Mouse (Mus musculus) ES-CJ7 (cell line): Measurements from ENCODE around the gene H2al1g.
A peak's percentile ranks its signal among the peaks of the same experiment; 100 is the strongest.
"Not testable (repeated sequence)": the region's sequence is repeated elsewhere in the genome, so short reads cannot be mapped to it uniquely, and the experiment has no call there.

Source experiments
- DNase-seq: peaks from one replicate; pipeline ENCODE4 v3.0.0; 2011; ENCODE audit warnings: low read depth, low spot score

The H2al1g gene

DNA sequence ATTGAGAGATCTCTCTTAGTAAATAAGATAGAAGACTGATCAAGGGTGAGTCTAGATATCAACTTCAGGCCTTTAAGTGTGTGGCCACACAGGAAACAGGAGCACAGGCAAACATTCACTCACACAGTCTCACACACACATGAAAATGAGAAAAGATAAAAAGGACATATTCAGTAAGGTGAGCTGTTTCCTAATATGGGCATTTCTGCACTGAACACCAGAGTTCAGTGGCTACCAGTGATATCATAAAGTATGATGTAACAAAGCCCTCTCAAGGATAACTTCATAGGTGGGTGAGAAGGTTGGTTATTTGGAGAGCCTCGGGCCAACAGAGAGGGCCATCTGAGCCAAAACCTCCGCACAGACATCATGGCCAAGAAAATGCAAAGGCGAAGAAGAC lies at the start of gene H2al1g:
Gene H2al1g (plus strand): TSS at position 301 of the 400 bp plus-strand sequence.
- not testable (repeated sequence) for DNase-seq

DNA sequence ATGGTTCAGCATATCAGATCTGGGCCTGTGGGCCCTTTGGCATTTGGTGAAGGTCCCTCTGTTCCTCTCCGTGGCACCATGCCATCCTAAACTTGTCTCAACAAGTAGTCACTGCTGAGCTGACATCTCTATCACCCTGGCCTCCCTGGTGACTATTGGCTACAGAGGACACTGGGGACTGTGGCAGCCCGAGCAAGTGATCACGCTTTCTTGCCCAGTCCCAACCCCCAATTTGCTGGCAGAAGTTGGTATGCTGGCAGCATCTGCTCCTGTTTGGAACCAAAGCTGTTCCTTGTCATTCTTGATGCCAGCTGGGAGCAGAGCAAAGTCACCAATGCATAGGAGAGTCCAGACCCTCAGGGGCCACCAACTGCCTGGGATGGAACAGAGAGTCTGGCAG lies 49.0 kb upstream of the H2al1g start:
- no peak for DNase-seq

DNA sequence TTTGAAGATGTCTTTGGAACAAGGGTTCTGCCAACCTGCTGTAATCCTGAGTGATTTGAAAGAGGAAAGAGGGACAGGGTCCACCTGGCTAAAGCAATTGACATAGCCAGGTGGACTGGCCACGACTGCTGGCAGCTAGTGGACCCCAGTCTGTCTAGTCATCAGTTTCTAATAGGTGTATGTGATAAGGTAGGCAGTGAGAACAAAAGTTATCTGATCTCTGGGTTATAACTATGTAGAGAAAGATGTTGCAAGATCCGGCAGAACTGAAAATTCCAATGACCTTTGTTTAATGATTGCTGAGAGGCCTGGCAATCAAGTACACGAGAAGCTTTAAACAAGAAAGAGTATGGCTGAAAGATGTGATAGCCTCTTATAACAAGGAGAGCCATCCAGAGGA lies 44.9 kb upstream of the H2al1g start:
- DNase-seq: no peak

DNA sequence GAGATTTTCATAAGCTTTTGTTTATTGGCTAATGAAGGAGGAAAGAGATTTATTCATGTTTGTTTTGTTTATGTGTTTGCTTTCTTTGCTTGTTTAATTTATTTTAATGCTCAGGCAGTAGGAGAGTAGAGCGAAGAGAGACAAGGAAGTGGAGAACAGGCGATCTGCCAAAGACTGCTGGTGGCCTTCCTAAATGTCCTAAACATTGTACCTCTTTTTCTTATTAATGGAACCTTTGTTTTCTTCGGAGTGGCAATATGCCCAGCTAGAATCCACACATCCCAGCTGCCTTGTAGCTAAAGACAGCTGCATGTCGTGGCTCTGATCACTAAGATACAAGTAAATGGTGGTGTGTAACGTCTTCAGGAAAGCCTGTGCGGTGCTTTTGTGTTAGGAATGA lies 41.0 kb upstream of the H2al1g start:
- no peak for DNase-seq

DNA sequence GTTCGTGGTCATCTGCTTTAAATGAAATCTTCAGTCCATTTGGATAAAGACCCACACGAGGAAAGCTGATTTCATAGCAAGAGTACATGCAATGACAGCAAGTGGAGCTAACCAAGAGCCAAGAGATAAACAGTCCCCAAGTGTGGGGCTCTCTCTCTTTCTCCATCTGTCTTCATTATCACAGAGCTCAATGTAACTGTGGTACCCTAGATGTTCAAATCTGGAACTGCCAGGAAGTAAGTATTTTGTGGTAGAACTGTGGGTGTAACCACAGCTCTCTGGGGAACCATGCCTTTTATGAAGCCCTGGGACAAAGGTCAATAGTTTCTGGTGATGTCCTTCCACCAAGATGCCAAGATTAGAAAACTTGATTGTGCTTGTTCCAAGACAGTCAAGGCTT lies 37.3 kb upstream of the H2al1g start:
- no peak for DNase-seq

DNA sequence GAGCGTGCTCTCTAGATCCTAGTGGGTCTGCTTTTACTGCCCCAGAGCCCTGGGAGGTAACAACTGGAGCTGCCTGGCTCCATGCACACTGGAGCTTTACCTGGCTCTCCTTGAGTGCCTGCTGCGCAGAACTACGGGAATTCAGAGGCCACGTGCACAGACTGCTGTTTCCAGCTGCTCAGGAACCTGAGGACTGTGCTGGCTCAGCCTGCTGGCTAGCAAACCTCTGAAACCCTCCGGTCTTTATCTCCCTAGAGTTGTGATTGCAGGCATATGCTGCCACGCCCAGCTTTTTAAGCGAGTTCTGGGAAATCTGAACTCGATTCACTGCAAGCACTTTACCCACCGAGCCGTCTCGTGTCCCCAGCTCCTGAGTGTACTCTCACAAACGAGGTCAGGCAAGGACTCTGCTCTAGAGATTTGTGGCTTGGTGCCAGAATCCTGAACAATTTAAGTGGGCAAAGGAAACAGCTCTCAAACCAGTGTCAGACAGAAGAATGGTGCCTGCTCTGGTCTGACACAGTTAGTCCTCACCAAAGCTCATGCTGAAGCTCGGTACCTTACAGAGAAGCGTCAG lies 29.7 kb upstream of the H2al1g start:
- peak; percentile 2 for DNase-seq

DNA sequence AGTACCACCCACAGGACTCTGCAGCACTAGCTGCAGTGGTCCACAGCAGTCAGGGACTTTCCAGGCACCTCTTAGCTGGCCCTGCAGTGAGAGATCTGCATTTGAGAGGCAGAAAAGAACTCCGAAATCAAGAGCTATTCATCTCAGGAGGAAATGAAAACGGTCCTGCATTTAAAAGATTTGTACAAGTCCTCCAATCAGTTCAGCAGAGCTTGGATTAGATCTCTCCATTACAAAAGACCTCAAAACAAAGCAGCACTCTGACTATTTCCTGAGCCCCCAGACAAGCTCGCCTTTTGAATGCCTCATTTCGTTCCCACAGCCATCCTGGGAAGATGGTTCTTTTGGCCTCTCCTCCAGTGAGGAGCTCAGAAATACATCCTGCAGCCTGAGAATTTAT lies 28.8 kb upstream of the H2al1g start:
- DNase-seq: peak; percentile 70

DNA sequence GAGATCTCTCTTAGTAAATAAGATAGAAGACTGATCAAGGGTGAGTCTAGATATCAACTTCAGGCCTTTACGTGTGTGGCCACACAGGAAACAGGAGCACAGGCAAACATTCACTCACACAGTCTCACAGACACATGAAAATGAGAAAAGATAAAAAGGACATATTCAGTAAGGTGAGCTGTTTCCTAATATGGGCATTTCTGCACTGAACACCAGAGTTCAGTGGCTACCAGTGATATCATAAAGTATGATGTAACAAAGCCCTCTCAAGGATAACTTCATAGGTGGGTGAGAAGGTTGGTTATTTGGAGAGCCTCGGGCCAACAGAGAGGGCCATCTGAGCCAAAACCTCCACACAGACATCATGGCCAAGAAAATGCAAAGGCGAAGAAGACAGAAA lies 19.1 kb upstream of the H2al1g start, which contains the start of gene H2al1a:
Gene H2al1a (plus strand): TSS at position 301 of the 400 bp plus-strand sequence.
- not testable (repeated sequence) for DNase-seq

DNA sequence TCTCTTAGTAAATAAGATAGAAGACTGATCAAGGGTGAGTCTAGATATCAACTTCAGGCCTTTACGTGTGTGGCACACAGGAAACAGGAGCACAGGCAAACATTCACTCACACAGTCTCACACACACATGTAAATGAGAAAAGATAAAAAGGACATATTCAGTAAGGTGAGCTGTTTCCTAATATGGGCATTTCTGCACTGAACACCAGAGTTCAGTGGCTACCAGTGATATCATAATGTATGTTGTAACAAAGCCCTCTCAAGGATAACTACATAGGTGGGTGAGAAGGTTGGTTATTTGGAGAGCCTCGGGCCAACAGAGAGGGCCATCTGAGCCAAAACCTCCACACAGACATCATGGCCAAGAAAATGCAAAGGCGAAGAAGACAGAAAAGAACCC lies 15.9 kb upstream of the H2al1g start, which contains the start of gene H2al1b:
Gene H2al1b (plus strand): TSS at position 301 of the 400 bp plus-strand sequence.
- DNase-seq: not testable (repeated sequence)

DNA sequence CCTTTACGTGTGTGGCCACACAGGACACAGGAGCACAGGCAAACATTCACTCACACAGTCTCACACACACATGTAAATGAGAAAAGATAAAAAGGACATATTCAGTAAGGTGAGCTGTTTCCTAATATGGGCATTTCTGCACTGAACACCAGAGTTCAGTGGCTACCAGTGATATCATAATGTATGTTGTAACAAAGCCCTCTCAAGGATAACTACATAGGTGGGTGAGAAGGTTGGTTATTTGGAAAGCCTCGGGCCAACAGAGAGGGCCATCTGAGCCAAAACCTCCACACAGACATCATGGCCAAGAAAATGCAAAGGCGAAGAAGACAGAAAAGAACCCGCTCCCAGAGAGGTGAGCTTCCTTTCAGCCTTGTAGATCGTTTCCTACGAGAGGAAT lies 12.7 kb upstream of the H2al1g start, which contains the start of gene H2al1c:
Gene H2al1c (plus strand): TSS at position 301 of the 400 bp plus-strand sequence.
- not testable (repeated sequence) for DNase-seq

DNA sequence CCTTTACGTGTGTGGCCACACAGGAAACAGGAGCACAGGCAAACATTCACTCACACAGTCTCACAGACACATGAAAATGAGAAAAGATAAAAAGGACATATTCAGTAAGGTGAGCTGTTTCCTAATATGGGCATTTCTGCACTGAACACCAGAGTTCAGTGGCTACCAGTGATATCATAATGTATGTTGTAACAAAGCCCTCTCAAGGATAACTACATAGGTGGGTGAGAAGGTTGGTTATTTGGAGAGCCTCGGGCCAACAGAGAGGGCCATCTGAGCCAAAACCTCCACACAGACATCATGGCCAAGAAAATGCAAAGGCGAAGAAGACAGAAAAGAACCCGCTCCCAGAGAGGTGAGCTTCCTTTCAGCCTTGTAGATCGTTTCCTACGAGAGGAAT lies 9.5 kb upstream of the H2al1g start, which contains the start of gene H2al1d:
Gene H2al1d (plus strand): TSS at position 301 of the 400 bp plus-strand sequence.
- DNase-seq: not testable (repeated sequence)

DNA sequence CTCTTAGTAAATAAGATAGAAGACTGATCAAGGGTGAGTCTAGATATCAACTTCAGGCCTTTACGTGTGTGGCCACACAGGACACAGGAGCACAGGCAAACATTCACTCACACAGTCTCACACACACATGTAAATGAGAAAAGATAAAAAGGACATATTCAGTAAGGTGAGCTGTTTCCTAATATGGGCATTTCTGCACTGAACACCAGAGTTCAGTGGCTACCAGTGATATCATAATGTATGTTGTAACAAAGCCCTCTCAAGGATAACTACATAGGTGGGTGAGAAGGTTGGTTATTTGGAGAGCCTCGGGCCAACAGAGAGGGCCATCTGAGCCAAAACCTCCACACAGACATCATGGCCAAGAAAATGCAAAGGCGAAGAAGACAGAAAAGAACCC lies 6.4 kb upstream of the H2al1g start, which contains the start of gene H2al1e:
Gene H2al1e (plus strand): TSS at position 301 of the 400 bp plus-strand sequence.
- not testable (repeated sequence) for DNase-seq

DNA sequence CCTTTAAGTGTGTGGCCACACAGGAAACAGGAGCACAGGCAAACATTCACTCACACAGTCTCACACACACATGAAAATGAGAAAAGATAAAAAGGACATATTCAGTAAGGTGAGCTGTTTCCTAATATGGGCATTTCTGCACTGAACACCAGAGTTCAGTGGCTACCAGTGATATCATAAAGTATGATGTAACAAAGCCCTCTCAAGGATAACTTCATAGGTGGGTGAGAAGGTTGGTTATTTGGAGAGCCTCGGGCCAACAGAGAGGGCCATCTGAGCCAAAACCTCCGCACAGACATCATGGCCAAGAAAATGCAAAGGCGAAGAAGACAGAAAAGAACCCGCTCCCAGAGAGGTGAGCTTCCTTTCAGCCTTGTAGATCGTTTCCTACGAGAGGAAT lies 3.2 kb upstream of the H2al1g start, which contains the start of gene H2al1f:
Gene H2al1f (plus strand): TSS at position 301 of the 400 bp plus-strand sequence.
- not testable (repeated sequence) for DNase-seq

DNA sequence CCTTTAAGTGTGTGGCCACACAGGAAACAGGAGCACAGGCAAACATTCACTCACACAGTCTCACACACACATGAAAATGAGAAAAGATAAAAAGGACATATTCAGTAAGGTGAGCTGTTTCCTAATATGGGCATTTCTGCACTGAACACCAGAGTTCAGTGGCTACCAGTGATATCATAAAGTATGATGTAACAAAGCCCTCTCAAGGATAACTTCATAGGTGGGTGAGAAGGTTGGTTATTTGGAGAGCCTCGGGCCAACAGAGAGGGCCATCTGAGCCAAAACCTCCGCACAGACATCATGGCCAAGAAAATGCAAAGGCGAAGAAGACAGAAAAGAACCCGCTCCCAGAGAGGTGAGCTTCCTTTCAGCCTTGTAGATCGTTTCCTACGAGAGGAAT lies 3.1 kb downstream of the H2al1g start, which contains the start of gene H2al1h:
Gene H2al1h (plus strand): TSS at position 301 of the 400 bp plus-strand sequence.
- not testable (repeated sequence) for DNase-seq

DNA sequence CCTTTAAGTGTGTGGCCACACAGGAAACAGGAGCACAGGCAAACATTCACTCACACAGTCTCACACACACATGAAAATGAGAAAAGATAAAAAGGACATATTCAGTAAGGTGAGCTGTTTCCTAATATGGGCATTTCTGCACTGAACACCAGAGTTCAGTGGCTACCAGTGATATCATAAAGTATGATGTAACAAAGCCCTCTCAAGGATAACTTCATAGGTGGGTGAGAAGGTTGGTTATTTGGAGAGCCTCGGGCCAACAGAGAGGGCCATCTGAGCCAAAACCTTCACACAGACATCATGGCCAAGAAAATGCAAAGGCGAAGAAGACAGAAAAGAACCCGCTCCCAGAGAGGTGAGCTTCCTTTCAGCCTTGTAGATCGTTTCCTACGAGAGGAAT lies 6.3 kb downstream of the H2al1g start, which contains the start of gene H2al1i:
Gene H2al1i (plus strand): TSS at position 301 of the 400 bp plus-strand sequence.
- DNase-seq: not testable (repeated sequence)

DNA sequence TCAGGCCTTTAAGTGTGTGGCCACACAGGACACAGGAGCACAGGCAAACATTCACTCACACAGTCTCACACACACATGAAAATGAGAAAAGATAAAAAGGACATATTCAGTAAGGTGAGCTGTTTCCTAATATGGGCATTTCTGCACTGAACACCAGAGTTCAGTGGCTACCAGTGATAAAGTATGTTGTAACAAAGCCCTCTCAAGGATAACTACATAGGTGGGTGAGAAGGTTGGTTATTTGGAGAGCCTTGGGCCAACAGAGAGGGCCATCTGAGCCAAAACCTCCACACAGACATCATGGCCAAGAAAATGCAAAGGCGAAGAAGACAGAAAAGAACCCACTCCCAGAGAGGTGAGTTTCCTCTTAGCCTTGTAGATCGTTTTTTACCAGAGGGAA lies 9.5 kb downstream of the H2al1g start, which contains the start of gene H2al1j:
Gene H2al1j (plus strand): TSS at position 301 of the 400 bp plus-strand sequence.
- not testable (repeated sequence) for DNase-seq

DNA sequence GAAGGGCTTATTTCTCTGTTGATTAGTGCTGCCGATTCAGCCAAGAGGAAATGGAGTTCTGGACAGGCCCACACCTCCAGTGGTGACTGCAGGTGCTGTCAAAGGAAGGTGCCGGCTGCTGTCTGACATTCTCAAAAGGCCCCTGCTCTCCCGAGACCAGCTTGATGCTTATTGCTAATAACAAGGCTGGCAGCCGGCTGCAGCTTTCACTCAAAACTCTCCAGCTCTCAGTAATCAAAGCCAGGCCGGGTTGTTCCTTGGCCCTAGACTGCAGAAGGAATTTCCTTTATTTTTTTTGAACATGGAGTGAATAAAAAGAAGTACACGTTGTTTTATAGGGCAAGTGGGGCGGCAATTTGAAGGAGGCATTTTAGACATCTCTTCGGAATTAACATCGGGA lies 27.7 kb downstream of the H2al1g start:
- DNase-seq: no peak

DNA sequence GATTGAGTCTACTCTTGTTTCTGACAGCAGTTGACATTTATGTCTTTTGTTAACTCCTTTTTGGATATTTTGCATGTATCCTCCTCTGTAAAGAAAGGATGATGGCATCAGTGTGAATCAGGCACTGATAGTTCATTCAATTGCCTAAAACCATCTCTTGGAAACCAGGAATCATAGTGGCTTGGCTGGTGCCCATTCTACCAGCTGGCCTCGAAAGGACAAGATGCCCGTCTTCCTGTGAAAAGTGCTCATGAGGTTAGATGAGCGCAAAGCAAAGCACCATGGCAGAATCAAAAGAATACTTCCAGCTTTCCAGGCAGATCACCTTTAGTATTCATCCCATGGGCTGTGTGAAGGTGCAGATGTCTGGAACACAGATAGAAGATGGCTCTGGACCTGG lies 28.7 kb downstream of the H2al1g start:
- DNase-seq: no peak

DNA sequence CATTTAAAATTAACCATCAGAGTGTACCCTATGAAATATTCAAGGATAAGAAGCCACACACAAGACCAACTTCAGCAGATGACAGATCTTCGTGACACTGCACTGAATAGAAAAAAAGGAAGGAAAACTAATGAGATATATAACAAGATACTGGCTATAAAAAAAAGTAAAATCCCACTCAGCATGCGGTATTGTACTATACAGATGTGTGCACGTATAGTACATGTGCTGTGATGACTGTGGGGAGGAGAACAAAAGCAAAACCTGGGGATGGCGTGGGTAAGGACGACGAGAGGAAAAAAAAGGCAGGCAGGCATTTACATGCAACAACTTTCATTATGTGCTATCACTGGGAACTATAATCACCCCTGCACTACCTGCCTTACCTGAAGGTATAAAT lies 42.8 kb downstream of the H2al1g start:
- no peak for DNase-seq

DNA sequence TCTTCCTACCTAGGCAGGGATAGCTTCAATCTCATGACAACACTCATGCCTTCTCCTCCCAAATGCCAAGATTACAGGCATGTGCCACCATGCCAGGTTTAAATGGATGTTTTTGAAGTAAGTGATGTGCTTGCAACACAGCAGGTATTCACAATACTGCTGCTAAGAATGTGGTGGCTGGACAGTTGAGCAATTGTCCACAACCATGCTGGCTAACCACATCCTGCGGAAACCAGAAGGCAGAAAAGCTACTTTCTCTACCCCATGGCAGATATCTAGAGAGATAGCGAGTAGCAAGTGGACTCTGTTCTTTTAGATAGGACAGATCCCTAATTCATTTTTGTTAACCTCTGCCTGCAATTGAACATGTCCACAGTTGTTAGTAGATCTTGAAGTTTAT lies 43.2 kb downstream of the H2al1g start:
- DNase-seq: no peak

DNA sequence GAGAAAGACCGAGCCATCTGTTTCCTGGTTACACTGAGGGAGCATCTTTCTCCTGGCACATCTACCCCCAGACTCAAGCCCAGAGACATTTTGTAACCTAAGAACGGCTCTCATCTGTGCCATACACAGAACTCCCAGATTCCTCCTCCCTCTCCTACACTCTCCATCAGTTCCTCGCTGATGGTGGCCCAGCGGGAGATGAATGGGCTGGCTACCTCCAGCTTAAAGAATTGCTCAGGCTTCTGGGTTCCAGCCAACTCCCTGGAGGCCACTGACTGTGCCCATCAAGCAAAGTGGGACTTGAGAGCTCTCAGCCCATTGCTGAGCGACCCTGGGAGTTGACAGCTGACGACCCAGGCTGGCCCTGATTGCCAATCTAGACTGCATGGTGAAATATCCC lies 45.8 kb downstream of the H2al1g start:
- no peak for DNase-seq

DNA sequence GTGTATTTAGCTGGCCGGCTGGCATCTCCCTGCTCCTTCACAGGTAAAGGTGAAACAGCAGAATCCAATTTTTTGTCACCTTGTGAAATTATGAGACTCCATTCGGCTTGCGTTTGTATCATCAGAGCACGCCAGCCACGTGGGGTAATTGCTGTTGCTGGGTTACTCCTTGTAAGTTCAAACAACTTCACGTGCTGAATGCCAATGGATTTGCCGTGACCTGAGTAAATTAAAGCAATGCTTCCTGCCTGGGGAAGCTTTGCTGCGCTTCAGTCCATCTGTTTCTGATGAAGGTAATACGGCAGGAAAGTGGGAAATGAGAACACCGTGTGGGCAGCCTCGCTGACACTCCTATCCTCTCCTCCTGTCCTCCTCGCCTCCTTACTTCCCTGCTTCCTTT lies 47.1 kb downstream of the H2al1g start:
- DNase-seq: no peak
